Mouse (Mus musculus) hematopoietic stem cell, adult 5-6 weeks (primary cell): ENCODE measurements around the gene Il11ra1. TPM values are rescaled to one million over a fixed set of nuclear protein-coding genes. Genes with fewer than 3 reads are reported as not detected.
"Not testable (repeated sequence)": the region's sequence is repeated elsewhere in the genome, so short reads cannot be mapped to it uniquely, and the experiment has no call there.

Experiments
- ATAC-seq, 2 experiments: fragments of 125-278 bp in 1 of 2; replicated peaks in 1 of 2; 2 replicates each; pipeline ENCODE4 v1.8.0; 2016 to 2017; ENCODE audit warnings: inconsistent platforms in 2 of 2, mild to moderate bottlenecking in 2 of 2, moderate number of reproducible peaks in 2 of 2, low read depth in 1 of 2, moderate TSS enrichment in 1 of 2; ENCODE audit not compliant: low FRiP score in 2 of 2, poor library complexity in 2 of 2, severe bottlenecking in 2 of 2, insufficient read depth in 1 of 2, low TSS enrichment in 1 of 2
- total RNA-seq: library from RNA; stranded (forward); fragments of 172-1452, 232-1000 nt; gene quantifications from 2 replicates; pipeline ENCODE4 v1.2.3, GENCODE M21; 2017

The Il11ra1 gene
- total RNA-seq, 1 experiment from 2014 or later, result 178 TPM

GRCm38 (mm10) chr4:41696930-41697841 is 2.6 kb upstream of the Il11ra1 start, which contains the start of gene Cntfr:
Gene Cntfr, minus strand, starts transcription at chr4:41697089.
- ATAC-seq, result not testable (repeated sequence)

DNA sequence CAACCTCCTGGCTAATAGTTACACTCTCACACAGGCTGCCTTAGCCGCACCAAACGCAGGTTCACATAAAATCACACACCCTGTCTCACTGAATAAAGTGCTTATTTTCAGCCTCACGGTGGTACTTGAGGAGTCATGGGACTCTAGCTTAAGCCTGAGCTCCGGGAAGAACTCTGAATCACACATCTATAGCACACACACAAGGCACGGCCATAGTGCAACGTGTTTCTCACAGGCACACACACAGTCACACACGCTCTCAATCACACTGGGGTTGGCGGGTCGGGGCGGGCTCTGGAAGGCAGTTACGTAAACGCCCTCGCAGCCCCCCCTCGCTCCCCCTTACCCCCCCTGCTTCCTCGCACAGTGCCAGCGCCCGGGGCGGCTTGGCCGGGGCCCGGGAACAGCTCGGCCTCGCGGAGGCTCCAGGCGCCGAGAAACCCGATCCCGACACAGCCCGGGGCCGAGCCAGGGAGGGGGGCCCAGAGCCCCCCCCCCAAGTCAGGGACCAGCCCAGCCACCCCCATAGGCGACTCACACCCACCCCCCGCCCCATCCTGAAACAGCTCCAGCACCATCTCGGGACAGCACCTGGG is 1.3 kb upstream of the Il11ra1 start:
- ATAC-seq, result not testable (repeated sequence)

GRCm38 (mm10) chr4:41700224-41700623 is 435 bp downstream of the Il11ra1 start:
- not testable (repeated sequence) for ATAC-seq

DNA sequence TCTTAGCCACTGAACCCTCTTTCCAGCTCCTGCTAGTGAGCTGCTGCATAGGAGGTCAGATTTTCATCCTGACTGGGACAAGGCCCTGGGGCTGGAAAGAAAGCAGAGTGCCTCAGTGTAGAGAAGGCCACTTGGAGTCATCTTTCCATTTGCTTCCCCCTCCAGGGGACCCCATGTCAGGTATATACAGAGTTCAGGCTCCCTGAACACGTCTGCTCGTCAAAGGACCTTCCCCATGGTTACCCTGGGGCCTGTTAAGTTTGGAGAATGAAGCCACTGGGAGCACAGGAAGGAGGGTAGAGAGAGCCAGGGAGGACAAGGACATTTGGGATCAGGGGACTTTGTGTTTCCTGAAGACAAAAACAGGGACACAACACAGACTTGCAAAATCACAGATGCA is 2.4 kb downstream of the Il11ra1 start:
- ATAC-seq, result not testable (repeated sequence)

- ATAC-seq, result no peak
Measured at GRCm38 (mm10) chr4:41704651-41705050, 4.9 kb downstream of the Il11ra1 start.

DNA sequence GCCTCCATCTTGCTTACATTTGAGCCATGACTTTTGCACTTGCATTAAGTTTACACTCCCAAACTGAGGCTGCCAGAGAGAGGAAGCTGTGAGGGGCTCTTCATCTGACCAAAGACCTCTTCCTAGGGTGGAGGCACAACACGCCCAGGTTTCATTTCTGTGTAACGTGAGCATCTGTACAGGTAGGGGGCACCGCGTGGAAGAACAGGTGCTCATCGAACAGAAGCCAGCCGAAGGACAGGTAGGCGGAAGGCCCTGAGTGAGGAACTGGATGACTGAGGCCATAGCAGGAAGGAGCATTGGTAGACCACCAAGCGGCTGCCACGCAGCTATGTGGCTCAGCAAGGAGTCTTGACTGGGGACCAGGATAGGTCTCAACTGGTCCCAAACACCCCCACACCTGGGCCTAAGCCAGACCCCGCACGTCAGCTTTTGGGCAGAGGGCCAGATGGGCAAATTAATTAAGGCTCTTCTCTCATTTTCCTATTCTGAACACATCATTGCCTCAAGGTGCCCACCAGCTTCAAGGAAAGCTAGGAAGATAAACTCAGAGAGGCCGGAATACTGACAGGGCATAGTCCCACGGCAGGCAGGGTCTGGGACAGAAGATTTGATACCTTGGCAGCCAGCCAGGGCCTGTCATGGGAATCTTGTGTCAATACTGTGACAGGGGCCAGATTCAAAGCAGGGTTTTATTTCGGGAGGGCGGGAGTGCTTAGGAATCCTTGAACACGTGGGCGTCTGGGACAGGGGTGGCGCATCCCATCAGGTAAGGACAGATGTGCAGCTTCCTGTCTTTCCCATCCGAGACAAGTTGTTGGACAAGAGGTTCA is 6.3 kb downstream of the Il11ra1 start:
- ATAC-seq, result no peak

DNA sequence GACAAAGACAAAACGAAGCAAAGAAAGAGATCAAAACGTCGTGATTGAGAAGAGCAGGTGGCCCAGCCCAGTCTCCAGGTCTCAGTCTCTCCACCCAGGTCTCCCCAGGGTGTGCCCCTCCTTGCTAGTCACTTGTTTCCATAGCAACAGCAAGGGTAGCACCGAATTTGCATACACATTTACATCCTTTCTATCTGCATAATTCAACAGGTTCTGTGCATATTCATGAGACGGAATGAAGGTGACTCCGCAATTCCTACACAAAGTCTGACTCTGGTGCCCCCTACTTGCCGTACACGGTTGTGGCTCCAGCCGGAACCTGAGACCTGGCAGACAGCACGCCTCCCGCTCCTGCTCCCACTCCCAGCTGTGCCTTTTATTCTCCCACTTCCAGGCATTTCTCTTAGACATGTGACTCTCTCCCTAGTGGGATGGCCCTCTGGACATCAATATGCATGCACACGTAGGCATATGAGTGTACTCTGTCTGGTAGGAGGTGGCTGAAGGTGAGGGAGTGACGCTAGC is 7.3 kb downstream of the Il11ra1 start:
- peak; percentile 82 to 84 for ATAC-seq

GRCm38 (mm10) chr4:41708192-41708745 is 8.5 kb downstream of the Il11ra1 start:
- peak in 1 of 2 experiments; percentile 36; a peak in 1 of 4 replicates for ATAC-seq

DNA sequence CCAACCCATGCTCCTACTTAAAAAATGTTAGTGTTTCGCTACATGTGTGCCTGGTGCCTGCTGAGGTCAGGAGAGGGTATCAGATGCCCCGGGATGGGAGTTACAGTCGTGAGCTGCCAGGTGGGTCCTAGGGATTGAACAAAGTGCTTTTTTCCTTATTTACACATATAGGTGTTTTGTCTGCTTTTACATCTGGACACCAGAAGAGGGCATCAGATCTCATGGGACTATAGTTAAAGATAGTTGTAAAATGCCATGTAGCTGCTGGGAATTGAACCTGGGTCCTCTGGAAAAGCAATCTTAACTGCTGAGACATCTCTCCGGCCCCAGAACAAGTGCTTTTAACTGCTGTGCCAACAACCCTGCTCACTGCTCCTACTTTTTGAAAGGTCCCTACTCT is 10.4 kb downstream of the Il11ra1 start:
- no peak for ATAC-seq

DNA sequence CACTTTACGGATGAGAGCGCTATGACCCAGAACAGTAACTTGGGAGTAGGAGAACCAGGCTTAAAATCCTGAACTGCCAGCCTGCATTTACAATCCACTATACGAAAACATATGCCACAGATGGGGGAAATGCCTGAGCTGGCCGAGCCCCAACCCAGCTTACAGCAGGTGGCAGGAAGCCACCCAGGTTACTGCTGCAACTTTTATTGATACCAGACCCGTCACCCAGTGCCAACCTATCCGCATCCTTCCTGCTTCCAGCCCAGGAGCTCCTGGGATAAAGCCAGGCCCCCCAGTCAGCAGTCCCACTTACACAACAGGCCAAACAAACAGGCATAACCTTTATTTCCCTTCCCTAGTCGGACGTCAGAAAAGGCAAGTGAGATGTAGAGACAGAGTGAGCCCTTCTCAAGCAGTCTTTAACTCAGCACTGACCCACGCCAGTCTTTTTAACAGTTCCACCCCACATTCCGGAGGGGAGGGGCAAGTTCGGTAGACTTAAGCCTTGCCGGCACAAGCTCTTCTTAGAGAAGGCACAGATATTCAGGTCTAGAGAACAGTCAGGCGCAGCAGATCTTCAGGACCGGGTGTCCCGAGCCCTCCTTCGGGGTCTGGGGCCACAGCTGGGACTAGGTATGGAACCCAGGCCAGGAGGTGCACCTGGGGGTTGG is 12.1 kb downstream of the Il11ra1 start:
- ATAC-seq, result no peak

DNA sequence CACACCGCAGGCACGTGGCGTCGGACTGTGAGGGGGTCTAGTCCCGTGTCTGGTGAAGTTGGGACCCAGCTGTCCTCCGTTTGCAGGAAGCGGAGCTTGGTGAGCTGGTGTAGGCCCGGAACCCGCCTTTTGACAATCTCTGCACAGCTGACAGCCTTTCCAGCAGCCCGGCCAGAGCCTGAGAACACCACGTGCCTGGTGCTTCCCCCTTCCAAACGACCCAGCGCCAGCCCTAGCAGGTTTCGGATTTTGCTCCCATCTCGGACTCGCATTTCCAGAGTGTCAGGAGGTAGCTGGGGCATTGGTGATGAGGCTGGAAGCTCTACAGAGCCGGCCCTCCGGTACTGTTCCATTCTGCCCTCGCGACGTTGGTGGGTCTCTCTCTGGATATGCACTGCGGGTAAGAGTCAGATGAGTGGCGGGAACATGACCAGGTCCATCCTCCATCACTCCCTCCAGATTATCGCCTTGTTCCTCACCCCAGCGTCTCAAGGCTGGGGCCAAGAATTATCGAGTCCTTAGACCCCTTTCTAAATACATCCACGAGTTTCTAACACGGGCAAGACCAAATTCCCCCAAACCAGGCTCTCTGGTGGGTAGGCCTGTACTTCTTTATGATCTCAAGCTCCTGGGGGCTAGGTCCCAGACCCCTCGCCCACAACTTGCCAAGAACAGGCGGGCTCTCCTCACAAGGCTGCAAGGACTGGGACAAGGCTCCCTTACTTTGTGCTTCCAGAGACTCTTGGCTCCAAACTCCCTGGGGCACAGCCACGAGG is 12.8 kb downstream of the Il11ra1 start:
- ATAC-seq, result 0 out of 4 replicates have a peak, but pooled peaks of 1 of the 2 experiments have one; percentile 1

GRCm38 (mm10) chr4:41713197-41714067 is 13.6 kb downstream of the Il11ra1 start, which contains the start of gene Rpp25l:
Gene Rpp25l, minus strand, starts transcription at chr4:41713534.
- peak; percentile 24 to 50; a peak in 3 of 4 replicates for ATAC-seq

DNA sequence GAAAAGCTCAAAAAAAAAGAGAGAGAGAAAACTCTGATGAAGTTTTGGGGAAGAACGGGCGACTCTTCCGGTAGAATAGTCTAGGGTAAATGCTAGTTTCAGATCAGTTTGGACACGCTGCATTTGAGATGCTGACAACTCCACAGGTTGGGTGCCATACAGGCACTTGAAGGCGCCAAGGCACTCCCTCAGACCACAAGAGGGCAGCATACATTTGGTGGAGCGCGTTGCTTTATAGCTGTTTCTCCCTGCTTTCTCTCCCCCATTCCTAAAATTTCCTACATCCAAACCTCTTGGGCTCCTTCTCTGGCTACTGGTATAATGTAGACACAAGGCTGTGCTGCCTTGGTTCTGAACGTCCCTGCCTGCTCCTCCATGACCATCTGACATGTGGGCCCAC is 14.5 kb downstream of the Il11ra1 start:
- ATAC-seq, result peak; percentile 39 to 59; a peak in 1 of 4 replicates

DNA sequence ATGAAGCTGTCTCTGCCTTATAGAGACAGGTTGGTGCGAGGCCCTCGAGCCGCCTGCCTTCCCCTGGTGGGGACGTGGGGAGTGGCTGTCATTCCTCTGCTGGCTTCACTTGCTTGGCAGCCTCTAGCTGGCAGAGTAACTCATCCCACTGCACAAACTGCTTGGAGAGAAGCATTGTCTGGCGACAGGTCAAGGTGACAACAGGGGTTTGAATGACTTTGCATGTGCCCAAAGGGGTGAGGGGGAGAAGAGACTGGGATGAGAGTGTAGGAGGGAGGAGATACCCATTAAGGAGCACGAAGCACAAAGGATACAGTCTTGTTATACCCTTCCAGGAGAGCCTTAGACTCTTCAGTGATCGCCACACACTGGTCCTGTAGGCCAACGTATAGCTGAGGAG is 15.3 kb downstream of the Il11ra1 start:
- no peak for ATAC-seq

DNA sequence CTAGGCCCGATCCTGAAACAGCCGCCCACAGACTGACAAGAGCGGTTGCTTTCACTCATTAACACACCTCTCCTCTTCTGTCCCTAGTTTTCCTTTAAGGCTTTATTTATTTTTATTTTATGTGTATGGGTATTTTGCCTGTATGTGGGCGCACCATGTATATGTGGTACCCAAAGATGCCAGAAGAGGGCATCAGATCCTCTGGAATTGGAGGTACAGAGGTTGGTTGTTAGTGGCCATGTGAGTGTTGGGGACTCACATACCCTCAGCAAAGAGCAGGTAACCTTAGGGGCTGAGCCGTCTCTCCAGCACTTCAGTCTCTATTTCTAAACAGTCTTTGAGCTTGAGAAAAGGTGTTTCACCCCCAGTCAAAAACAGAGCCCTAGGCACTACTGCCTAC is 15.8 kb downstream of the Il11ra1 start:
- ATAC-seq, result peak; percentile 23 to 34; a peak in 2 of 4 replicates
